Comparison of ENCODE assay signal across 9 mouse cellular contexts in the genomic region with DNA sequence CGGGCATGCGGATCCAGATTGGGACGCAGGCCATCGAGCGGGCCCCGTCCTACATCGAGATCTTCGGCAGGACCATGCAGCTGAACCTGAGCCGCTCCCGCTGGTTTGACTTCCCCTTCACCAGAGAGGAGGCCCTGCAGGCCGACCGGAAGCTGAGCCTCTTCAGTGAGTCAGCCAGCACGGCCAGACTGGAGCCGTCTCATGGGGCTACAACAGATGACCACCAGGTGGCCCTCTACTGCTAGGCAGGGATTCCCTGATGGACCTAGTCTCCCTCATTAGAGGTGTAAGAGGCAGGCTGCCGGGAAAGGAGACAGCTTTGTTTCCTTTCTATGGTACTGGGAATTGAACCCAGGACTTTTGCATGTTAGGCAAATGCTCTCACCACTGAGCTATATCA.
DNase-seq lines count a peak whose midpoint lies in the region; ATAC-seq and TF ChIP-seq lines count a peak whose summit lies in the region.
"Had no signal": no experiment of that assay in that cellular context is flagged by ENCODE, and none has a peak within 500 bp of the region (broad histone marks: within the 10 kb centered on the region; RNA-seq: fewer than 3 reads in every experiment).

No protein-coding gene starts in this region.

- H3K4me3 ChIP-seq in G1E (ENCODE audit: low read depth, low read length) = no peak overlapping the region
- H3K4me3 ChIP-seq in lung, postnatal 0 days (ENCODE audit: low read depth, low read length) = no peak overlapping the region
- H3K4me3 ChIP-seq: midbrain, embryonic 12.5 days had no signal

- peak; percentile 32; the same call in 1 of the 2 replicates for TF ChIP-seq CTCF in G1E (IDR thresholded peaks at IDR 0.05; ENCODE audit: low read depth, low read length)
- TF ChIP-seq CTCF in lung, postnatal 0 days (IDR thresholded peaks at IDR 0.05) = peak; percentile 87

- peak; percentile 28; the same call in 1 of the 2 replicates for ATAC-seq in G1E (ENCODE audit: extremely low read depth, insufficient number of reproducible peaks, low FRiP score, poor library complexity, severe bottlenecking)
- ATAC-seq in erythroblast, adult 5-6 weeks (replicated peaks; ENCODE audit: low FRiP score, poor library complexity, severe bottlenecking) = peak; percentile 52; the same call in 1 of the 2 replicates
- ATAC-seq in lung, postnatal 0 days = peak; percentile 81
- no peak for ATAC-seq in activated CD4-positive, CD25-positive, alpha-beta regulatory T cell, adult 4 months

- H3K36me3 ChIP-seq in G1E (replicated peaks) = peaks cover 100% of the 10 kb centered on the region
- H3K36me3 ChIP-seq in lung, postnatal 0 days (ENCODE audit: insufficient read depth, low read length) = peaks cover 78% of the 10 kb centered on the region

- H3K4me2 ChIP-seq in lung, postnatal 0 days (replicated peaks; ENCODE audit: low read depth, low read length) = no peak overlapping the region
- H3K4me2 ChIP-seq: midbrain, embryonic 12.5 days had no signal

- intact Hi-C loops in heart, postnatal 14 days (cut with DNase I) = no loop called here

- H3K27me3 ChIP-seq in G1E (ENCODE audit: insufficient read depth, low read length) = no peaks in the 10 kb centered on the region
- no peaks in the 10 kb centered on the region for H3K27me3 ChIP-seq in lung, postnatal 0 days (replicated peaks; ENCODE audit: insufficient read depth, low read length)
- H3K27me3 ChIP-seq: midbrain, embryonic 12.5 days had no signal

- peak; percentile 29 for DNase-seq in G1E (ENCODE audit: low spot score)
- peak; percentile 36 to 60 for DNase-seq in adrenal gland, postnatal 4 days (ENCODE audit: low spot score in 2 of 2)
- DNase-seq in heart, postnatal 14 days = peak; percentile 73 to 85
- DNase-seq in layer of hippocampus, adult 9-11 months = peak; percentile 79
- DNase-seq in lung, postnatal 0 days (ENCODE audit: low spot score) = peak; percentile 86
- DNase-seq in right cerebral cortex, postnatal 25 days = peak; percentile 61

- H3K4me1 ChIP-seq in G1E (ENCODE audit: insufficient read depth, low read depth, low read length) = no peaks in the 10 kb centered on the region
- H3K4me1 ChIP-seq in lung, postnatal 0 days (ENCODE audit: insufficient read depth, low read depth, low read length) = no peaks in the 10 kb centered on the region
- H3K4me1 ChIP-seq: midbrain, embryonic 12.5 days had no signal

- no peak for TF ChIP-seq EP300 in lung, postnatal 0 days (IDR thresholded peaks at IDR 0.05)

- WGBS in lung, postnatal 0 days = 38% methylated on average over 15 of the region's 15 CpGs

- no peaks in the 10 kb centered on the region for H3K9me3 ChIP-seq in G1E (replicated peaks)
- H3K9me3 ChIP-seq in lung, postnatal 0 days (ENCODE audit: low read length) = no peaks in the 10 kb centered on the region
- H3K9me3 ChIP-seq: midbrain, embryonic 12.5 days had no signal

- H3K27ac ChIP-seq in lung, postnatal 0 days (ENCODE audit: low read length) = no peak overlapping the region
- H3K27ac ChIP-seq: midbrain, embryonic 12.5 days had no signal

- H3K9ac ChIP-seq in lung, postnatal 0 days (replicated peaks; ENCODE audit: low read depth) = no peak overlapping the region
- H3K9ac ChIP-seq: midbrain, embryonic 12.5 days had no signal

Comparison
In these comparisons a context has a peak if more than half of its experiments do, and no peak if none do; other contexts are left out.
1. DNase-seq: peak in every context shown above with its lines; median percentile 86 in lung, postnatal 0 days; 79 in heart, postnatal 14 days; 79 in layer of hippocampus, adult 9-11 months; 61 in right cerebral cortex, postnatal 25 days; 48 in adrenal gland, postnatal 4 days; 29 in G1E.